Mouse (Mus musculus): ENCODE data around the gene Dedd. TPM values are rescaled to one million over a fixed set of nuclear protein-coding genes. Genes with fewer than 3 reads are reported as not detected.
A peak's percentile ranks its signal among the peaks of the same experiment; 100 is the strongest.

Dedd gene
- polyA plus RNA-seq, 1 experiment from 2014 or later: 61.5 TPM

- ATAC-seq (ENCODE audit: low FRiP score, low TSS enrichment) (peak; percentile 95), DNase-seq (peak; percentile 98)
- H3K4me1 ChIP-seq (ENCODE audit: control insufficient read depth, insufficient read depth, low read length): peaks cover 11% of the 10 kb centered on the region
- peak within 1 kb of the TSS; percentile 94 for H3K4me2 ChIP-seq (ENCODE audit: low read length)
- H3K4me3 ChIP-seq (replicated peaks; ENCODE audit: low read depth, low read length): peak within 1 kb of the TSS; percentile 39
- peak within 1 kb of the TSS; percentile 73 for H3K9ac ChIP-seq (replicated peaks; ENCODE audit: low read length)
- peaks cover 19% of the 10 kb centered on the region for H3K36me3 ChIP-seq (ENCODE audit: control insufficient read depth, insufficient read depth, low read length)
- peak within 1 kb of the TSS; percentile 80 for H3K27ac ChIP-seq (replicated peaks; ENCODE audit: low read depth, low read length)
- H3K27me3 ChIP-seq (ENCODE audit: control insufficient read depth, insufficient read depth, low read length): no peaks in the 10 kb centered on the region
- H3K9me3 ChIP-seq (ENCODE audit: control insufficient read depth, low read length): peaks cover 3% of the 10 kb centered on the region
- under 1% methylated on average over 21 of the region's 21 CpGs for WGBS
Measured at GRCm38 (mm10) chr1:171360656-171361055, 31.7 kb downstream of the Dedd start, which contains the start of gene Klhdc9. Klhdc9 (minus strand) TSS chr1:171360798.

DNA sequence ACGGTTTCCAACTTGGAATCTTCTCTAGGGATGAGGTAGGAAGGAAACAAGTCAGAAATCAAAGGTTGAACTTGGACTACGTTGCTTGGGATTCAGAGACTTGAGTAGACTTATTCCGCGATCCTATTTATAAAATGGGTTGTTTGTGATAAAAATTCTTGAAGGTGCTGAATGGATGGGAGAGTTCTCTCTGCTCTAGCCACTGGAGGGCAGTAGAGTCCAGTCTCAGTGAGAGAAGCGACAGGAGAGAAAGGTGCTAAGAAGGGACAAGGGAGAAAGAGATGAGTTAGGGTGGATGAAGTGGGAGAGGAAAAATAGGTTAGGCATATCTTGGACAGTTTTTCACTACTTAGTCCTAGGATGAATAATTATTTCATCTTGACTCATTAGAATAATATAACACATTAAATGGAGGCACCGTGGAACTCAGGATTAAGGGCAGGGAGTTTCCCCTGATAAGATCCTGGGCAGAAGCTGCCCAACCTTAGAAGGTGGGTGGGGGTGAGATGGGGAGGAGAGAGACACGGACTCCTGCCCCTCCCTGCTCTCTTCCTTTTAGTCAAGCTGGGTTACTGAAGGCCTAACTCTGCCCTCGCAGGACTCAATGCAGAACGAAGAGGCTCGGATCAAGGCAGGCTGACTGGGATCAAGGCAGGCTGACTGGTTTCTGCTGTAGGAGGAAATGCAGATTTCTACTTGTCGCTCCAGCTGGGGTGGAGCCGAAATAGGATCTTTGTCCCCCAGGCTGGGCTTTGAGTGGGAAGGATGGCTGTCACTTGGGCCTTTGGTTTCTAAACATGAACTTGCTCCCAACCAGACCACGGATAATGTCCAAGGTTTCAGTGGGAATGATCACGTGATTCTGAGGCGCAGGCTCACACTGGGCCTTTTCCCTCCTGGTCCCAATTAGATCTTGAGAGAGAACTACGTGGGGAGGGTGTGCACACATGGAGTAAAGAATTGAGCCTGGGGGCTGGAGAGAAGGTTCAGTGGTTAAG lies 32.5 kb downstream of the Dedd start:
- peak; percentile 80 for ATAC-seq (ENCODE audit: low FRiP score, low TSS enrichment)

GRCm38 (mm10) chr1:171365934-171366333 lies 37.0 kb downstream of the Dedd start:
- no peak overlapping the region for H3K4me3 ChIP-seq (replicated peaks; ENCODE audit: low read depth, low read length)
- ATAC-seq (ENCODE audit: low FRiP score, low TSS enrichment): no peak

More for the DNA sequence above, 32.5 kb downstream of the Dedd start:
- DNase-seq: peak; percentile 93
- Histone ChIP-seq H3K27ac (replicated peaks; ENCODE audit: low read depth, low read length) (peak overlapping the region; percentile 80), H3K36me3 (ENCODE audit: control insufficient read depth, insufficient read depth, low read length) (peaks cover 18% of the 10 kb centered on the region), H3K4me3 (replicated peaks; ENCODE audit: low read depth, low read length) (peak overlapping the region; percentile 39), H3K4me2 (ENCODE audit: low read length) (peak overlapping the region; percentile 94), H3K9ac (replicated peaks; ENCODE audit: low read length) (peak overlapping the region; percentile 73), H3K9me3 (ENCODE audit: control insufficient read depth, low read length) (peaks cover 3% of the 10 kb centered on the region), H3K27me3 (ENCODE audit: control insufficient read depth, insufficient read depth, low read length) (no peaks in the 10 kb centered on the region), H3K4me1 (ENCODE audit: control insufficient read depth, insufficient read depth, low read length) (peaks cover 11% of the 10 kb centered on the region)
- WGBS: 28% methylated on average over 16 of the region's 16 CpGs

GRCm38 (mm10) chr1:171369845-171370556 lies 41.1 kb downstream of the Dedd start, which contains the start of gene Nectin4:
Nectin4 (plus strand) TSS chr1:171370099.
- Histone ChIP-seq H3K4me3 (replicated peaks; ENCODE audit: low read depth, low read length) (no peak within 1 kb of the TSS), H3K4me2 (ENCODE audit: low read length) (no peak within 1 kb of the TSS), H3K4me1 (ENCODE audit: control insufficient read depth, insufficient read depth, low read length) (no peaks in the 10 kb centered on the region), H3K9ac (replicated peaks; ENCODE audit: low read length) (no peak within 1 kb of the TSS), H3K9me3 (ENCODE audit: control insufficient read depth, low read length) (no peaks in the 10 kb centered on the region), H3K27me3 (ENCODE audit: control insufficient read depth, insufficient read depth, low read length) (no peaks in the 10 kb centered on the region), H3K27ac (replicated peaks; ENCODE audit: low read depth, low read length) (no peak within 1 kb of the TSS), H3K36me3 (ENCODE audit: control insufficient read depth, insufficient read depth, low read length) (no peaks in the 10 kb centered on the region)
- WGBS: 45% methylated on average over 20 of the region's 20 CpGs
- ATAC-seq (ENCODE audit: low FRiP score, low TSS enrichment) (no peak), DNase-seq (no peak)

More at GRCm38 (mm10) chr1:171365934-171366333, 37.0 kb downstream of the Dedd start:
- 68% methylated on average over 7 of the region's 7 CpGs for WGBS
- no peak overlapping the region for H3K9ac ChIP-seq (replicated peaks; ENCODE audit: low read length)
- no peaks in the 10 kb centered on the region for H3K27me3 ChIP-seq (ENCODE audit: control insufficient read depth, insufficient read depth, low read length)
- no peak for DNase-seq
- H3K4me1 ChIP-seq (ENCODE audit: control insufficient read depth, insufficient read depth, low read length): peaks cover 6% of the 10 kb centered on the region
- H3K27ac ChIP-seq (replicated peaks; ENCODE audit: low read depth, low read length): no peak overlapping the region
- H3K9me3 ChIP-seq (ENCODE audit: control insufficient read depth, low read length): no peaks in the 10 kb centered on the region
- no peaks in the 10 kb centered on the region for H3K36me3 ChIP-seq (ENCODE audit: control insufficient read depth, insufficient read depth, low read length)
- H3K4me2 ChIP-seq (ENCODE audit: low read length): no peak overlapping the region

GRCm38 (mm10) chr1:171372880-171373279 lies 43.9 kb downstream of the Dedd start:
- DNase-seq (no peak), ATAC-seq (ENCODE audit: low FRiP score, low TSS enrichment) (no peak)
- Histone ChIP-seq H3K36me3 (ENCODE audit: control insufficient read depth, insufficient read depth, low read length) (no peaks in the 10 kb centered on the region), H3K9me3 (ENCODE audit: control insufficient read depth, low read length) (no peaks in the 10 kb centered on the region), H3K4me1 (ENCODE audit: control insufficient read depth, insufficient read depth, low read length) (no peaks in the 10 kb centered on the region), H3K4me2 (ENCODE audit: low read length) (no peak overlapping the region), H3K27ac (replicated peaks; ENCODE audit: low read depth, low read length) (no peak overlapping the region), H3K4me3 (replicated peaks; ENCODE audit: low read depth, low read length) (no peak overlapping the region), H3K9ac (replicated peaks; ENCODE audit: low read length) (no peak overlapping the region), H3K27me3 (ENCODE audit: control insufficient read depth, insufficient read depth, low read length) (no peaks in the 10 kb centered on the region)
- 52% methylated on average over 3 of the region's 3 CpGs for WGBS

- Histone ChIP-seq H3K27ac (replicated peaks; ENCODE audit: low read depth, low read length) (no peak overlapping the region), H3K4me1 (ENCODE audit: control insufficient read depth, insufficient read depth, low read length) (no peaks in the 10 kb centered on the region), H3K4me3 (replicated peaks; ENCODE audit: low read depth, low read length) (no peak overlapping the region), H3K36me3 (ENCODE audit: control insufficient read depth, insufficient read depth, low read length) (no peaks in the 10 kb centered on the region), H3K9me3 (ENCODE audit: control insufficient read depth, low read length) (no peaks in the 10 kb centered on the region), H3K27me3 (ENCODE audit: control insufficient read depth, insufficient read depth, low read length) (no peaks in the 10 kb centered on the region), H3K4me2 (ENCODE audit: low read length) (no peak overlapping the region), H3K9ac (replicated peaks; ENCODE audit: low read length) (no peak overlapping the region)
- DNase-seq: no peak
- ATAC-seq (ENCODE audit: low FRiP score, low TSS enrichment): no peak
- WGBS: 0% methylated on average over 3 of the region's 4 CpGs
Measured at GRCm38 (mm10) chr1:171373946-171374345, 45.0 kb downstream of the Dedd start.

DNA sequence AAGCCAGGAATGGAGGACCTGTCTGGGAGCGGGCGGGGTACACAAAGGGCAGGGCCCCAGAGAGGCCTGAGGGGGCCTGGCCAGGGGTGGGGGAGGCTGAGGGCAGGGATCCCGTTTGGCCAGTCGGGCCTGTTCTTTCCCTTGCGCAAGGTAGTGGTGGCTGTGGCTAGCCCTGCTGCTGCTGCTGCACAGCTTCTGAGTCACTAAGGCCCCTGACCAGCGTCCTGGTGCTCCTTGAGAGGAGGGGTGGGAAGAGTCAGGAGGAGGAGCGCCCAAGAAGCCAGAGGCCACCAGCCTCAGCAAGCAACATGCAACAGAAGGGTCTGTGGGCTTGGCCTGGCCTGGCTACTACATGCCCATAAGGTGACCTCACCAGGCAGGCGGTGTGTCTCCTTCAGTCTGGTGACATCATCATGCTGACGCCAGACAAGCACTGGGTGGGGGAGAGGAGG lies 46.7 kb downstream of the Dedd start:
- no peak overlapping the region for H3K27ac ChIP-seq (replicated peaks; ENCODE audit: low read depth, low read length)
- no peaks in the 10 kb centered on the region for H3K9me3 ChIP-seq (ENCODE audit: control insufficient read depth, low read length)
- no peak overlapping the region for H3K4me2 ChIP-seq (ENCODE audit: low read length)
- no peak for ATAC-seq (ENCODE audit: low FRiP score, low TSS enrichment)
- H3K4me1 ChIP-seq (ENCODE audit: control insufficient read depth, insufficient read depth, low read length): peaks cover 7% of the 10 kb centered on the region
- no peak overlapping the region for H3K4me3 ChIP-seq (replicated peaks; ENCODE audit: low read depth, low read length)
- H3K9ac ChIP-seq (replicated peaks; ENCODE audit: low read length): no peak overlapping the region
- 51% methylated on average over 9 of the region's 9 CpGs for WGBS
- no peaks in the 10 kb centered on the region for H3K27me3 ChIP-seq (ENCODE audit: control insufficient read depth, insufficient read depth, low read length)
- H3K36me3 ChIP-seq (ENCODE audit: control insufficient read depth, insufficient read depth, low read length): no peaks in the 10 kb centered on the region
- DNase-seq: no peak

GRCm38 (mm10) chr1:171378298-171378697 lies 49.4 kb downstream of the Dedd start:
- Histone ChIP-seq H3K4me1 (ENCODE audit: control insufficient read depth, insufficient read depth, low read length) (peaks cover 7% of the 10 kb centered on the region), H3K27me3 (ENCODE audit: control insufficient read depth, insufficient read depth, low read length) (no peaks in the 10 kb centered on the region), H3K4me2 (ENCODE audit: low read length) (no peak overlapping the region), H3K36me3 (ENCODE audit: control insufficient read depth, insufficient read depth, low read length) (no peaks in the 10 kb centered on the region), H3K9me3 (ENCODE audit: control insufficient read depth, low read length) (no peaks in the 10 kb centered on the region), H3K9ac (replicated peaks; ENCODE audit: low read length) (no peak overlapping the region), H3K4me3 (replicated peaks; ENCODE audit: low read depth, low read length) (no peak overlapping the region), H3K27ac (replicated peaks; ENCODE audit: low read depth, low read length) (no peak overlapping the region)
- no peak for ATAC-seq (ENCODE audit: low FRiP score, low TSS enrichment)
- WGBS: 88% methylated on average over 6 of the region's 6 CpGs
- no peak for DNase-seq

Measured in midbrain, embryonic 14.5 days (tissue).